Mouse (Mus musculus): ENCODE results near the gene Lzts2. TPM values are rescaled to one million over a fixed set of nuclear protein-coding genes. Genes with fewer than 3 reads are reported as not detected.
A peak's percentile ranks its signal among the peaks of the same experiment; 100 is the strongest.

Gene Lzts2
- 69.8 and 75.0 TPM in 2 replicates for polyA plus RNA-seq (2016; fragmentation: Nextera tagmentation; extraction: Ambion mirVana)

GRCm38 (mm10) chr19:45014335-45014971 lies at the start of gene Lzts2:
Lzts2 (plus strand) TSS chr19:45014414.
- Histone ChIP-seq H3K27ac (replicated peaks) (peak within 1 kb of the TSS; percentile 98), H3K4me1 (peaks cover 62% of the 10 kb centered on the region), H3K36me3 (replicated peaks) (peaks cover 34% of the 10 kb centered on the region), H3K9me3 (no peaks in the 10 kb centered on the region), H3K27me3 (replicated peaks; ENCODE audit: low read depth, poor library complexity, severe bottlenecking) (no peaks in the 10 kb centered on the region), H3K4me3 (peak within 1 kb of the TSS; percentile 87)
- DNase-seq (ENCODE audit: low spot score): peak; percentile 69
- WGBS: 6% methylated on average over 10 of the region's 10 CpGs

GRCm38 (mm10) chr19:44965978-44966377 lies 48.2 kb upstream of the Lzts2 start:
- Histone ChIP-seq H3K4me3 (no peak overlapping the region), H3K36me3 (replicated peaks) (peaks cover 97% of the 10 kb centered on the region), H3K27ac (replicated peaks) (no peak overlapping the region), H3K4me1 (no peaks in the 10 kb centered on the region), H3K9me3 (no peaks in the 10 kb centered on the region), H3K27me3 (replicated peaks; ENCODE audit: low read depth, poor library complexity, severe bottlenecking) (no peaks in the 10 kb centered on the region)
- no peak for DNase-seq (ENCODE audit: low spot score)
- WGBS: 95% methylated on average over 1 of the region's 1 CpGs

- H3K4me3 ChIP-seq: no peak overlapping the region
- no peak for DNase-seq (ENCODE audit: low spot score)
- H3K36me3 ChIP-seq (replicated peaks): peaks cover 97% of the 10 kb centered on the region
- no peaks in the 10 kb centered on the region for H3K4me1 ChIP-seq
- H3K9me3 ChIP-seq: no peaks in the 10 kb centered on the region
- WGBS: 91% methylated on average over 3 of the region's 3 CpGs
- no peak overlapping the region for H3K27ac ChIP-seq (replicated peaks)
- H3K27me3 ChIP-seq (replicated peaks; ENCODE audit: low read depth, poor library complexity, severe bottlenecking): no peaks in the 10 kb centered on the region
These were observed 45.9 kb upstream of the Lzts2 start for GRCm38 (mm10) chr19:44968329-44968728.

GRCm38 (mm10) chr19:44976636-44977035 lies 37.6 kb upstream of the Lzts2 start:
- H3K27ac ChIP-seq (replicated peaks): no peak overlapping the region
- H3K4me1 ChIP-seq: no peaks in the 10 kb centered on the region
- no peak overlapping the region for H3K4me3 ChIP-seq
- no peak for DNase-seq (ENCODE audit: low spot score)
- WGBS: 78% methylated on average over 6 of the region's 6 CpGs
- peaks cover 100% of the 10 kb centered on the region for H3K36me3 ChIP-seq (replicated peaks)
- H3K27me3 ChIP-seq (replicated peaks; ENCODE audit: low read depth, poor library complexity, severe bottlenecking): no peaks in the 10 kb centered on the region
- no peaks in the 10 kb centered on the region for H3K9me3 ChIP-seq

- Histone ChIP-seq H3K36me3 (replicated peaks) (peaks cover 100% of the 10 kb centered on the region), H3K27me3 (replicated peaks; ENCODE audit: low read depth, poor library complexity, severe bottlenecking) (no peaks in the 10 kb centered on the region), H3K9me3 (no peaks in the 10 kb centered on the region), H3K27ac (replicated peaks) (no peak overlapping the region), H3K4me3 (no peak overlapping the region), H3K4me1 (no peaks in the 10 kb centered on the region)
- WGBS: 92% methylated on average over 6 of the region's 6 CpGs
- DNase-seq (ENCODE audit: low spot score): no peak
These were observed 37.1 kb upstream of the Lzts2 start for GRCm38 (mm10) chr19:44977148-44977547.

- Histone ChIP-seq H3K36me3 (replicated peaks) (peaks cover 79% of the 10 kb centered on the region), H3K4me3 (no peak overlapping the region)
- WGBS: 96% methylated on average over 2 of the region's 2 CpGs
These were observed 33.4 kb upstream of the Lzts2 start for GRCm38 (mm10) chr19:44980787-44981186.

GRCm38 (mm10) chr19:44982477-44983115 lies 31.6 kb upstream of the Lzts2 start:
- DNase-seq (ENCODE audit: low spot score): no peak
- H3K4me1 ChIP-seq: 0 out of 2 replicates have a peak, but pooled peaks cover 3% of the 10 kb centered on the region
- H3K4me3 ChIP-seq: no peak overlapping the region
- H3K36me3 ChIP-seq (replicated peaks): peaks cover 61% of the 10 kb centered on the region
- H3K27me3 ChIP-seq (replicated peaks; ENCODE audit: low read depth, poor library complexity, severe bottlenecking): 0 out of 2 replicates have a peak, but pooled peaks cover 7% of the 10 kb centered on the region
- H3K27ac ChIP-seq (replicated peaks): no peak overlapping the region
- 86% methylated on average over 7 of the region's 7 CpGs for WGBS
- no peaks in the 10 kb centered on the region for H3K9me3 ChIP-seq

More at GRCm38 (mm10) chr19:44980787-44981186, 33.4 kb upstream of the Lzts2 start:
- DNase-seq (ENCODE audit: low spot score): no peak
- no peaks in the 10 kb centered on the region for H3K4me1 ChIP-seq
- no peaks in the 10 kb centered on the region for H3K27me3 ChIP-seq (replicated peaks; ENCODE audit: low read depth, poor library complexity, severe bottlenecking)
- H3K27ac ChIP-seq (replicated peaks): no peak overlapping the region
- no peaks in the 10 kb centered on the region for H3K9me3 ChIP-seq

- no peaks in the 10 kb centered on the region for H3K9me3 ChIP-seq
- peaks cover 11% of the 10 kb centered on the region for H3K4me1 ChIP-seq
- H3K27ac ChIP-seq (replicated peaks): no peak overlapping the region
- peaks cover 53% of the 10 kb centered on the region for H3K36me3 ChIP-seq (replicated peaks)
- 93% methylated on average over 6 of the region's 6 CpGs for WGBS
- H3K27me3 ChIP-seq (replicated peaks; ENCODE audit: low read depth, poor library complexity, severe bottlenecking): 0 out of 2 replicates have a peak, but pooled peaks cover 7% of the 10 kb centered on the region
- no peak overlapping the region for H3K4me3 ChIP-seq
- no peak for DNase-seq (ENCODE audit: low spot score)
These were observed 30.8 kb upstream of the Lzts2 start for GRCm38 (mm10) chr19:44983366-44983765.

- DNase-seq (ENCODE audit: low spot score): no peak
- Histone ChIP-seq H3K4me3 (no peak overlapping the region), H3K36me3 (replicated peaks) (peaks cover 42% of the 10 kb centered on the region), H3K4me1 (peaks cover 20% of the 10 kb centered on the region), H3K9me3 (no peaks in the 10 kb centered on the region), H3K27me3 (replicated peaks; ENCODE audit: low read depth, poor library complexity, severe bottlenecking) (0 out of 2 replicates have a peak, but pooled peaks cover 7% of the 10 kb centered on the region), H3K27ac (replicated peaks) (no peak overlapping the region)
- 95% methylated on average over 4 of the region's 4 CpGs for WGBS
These were observed 29.8 kb upstream of the Lzts2 start for GRCm38 (mm10) chr19:44984420-44984819.

- no peak for DNase-seq (ENCODE audit: low spot score)
- H3K27ac ChIP-seq (replicated peaks): no peak overlapping the region
- H3K9me3 ChIP-seq: no peaks in the 10 kb centered on the region
- 0 out of 2 replicates have a peak, but pooled peaks cover 13% of the 10 kb centered on the region for H3K27me3 ChIP-seq (replicated peaks; ENCODE audit: low read depth, poor library complexity, severe bottlenecking)
- no peak overlapping the region for H3K4me3 ChIP-seq
- peaks cover 33% of the 10 kb centered on the region for H3K36me3 ChIP-seq (replicated peaks)
- WGBS: 60% methylated on average over 5 of the region's 5 CpGs
- peaks cover 30% of the 10 kb centered on the region for H3K4me1 ChIP-seq
These were observed 28.8 kb upstream of the Lzts2 start for GRCm38 (mm10) chr19:44985159-44985988.

GRCm38 (mm10) chr19:44987004-44987403 lies 27.2 kb upstream of the Lzts2 start:
- H3K36me3 ChIP-seq (replicated peaks): peaks cover 17% of the 10 kb centered on the region
- H3K27ac ChIP-seq (replicated peaks): no peak overlapping the region
- 72% methylated on average over 6 of the region's 6 CpGs for WGBS
- no peak overlapping the region for H3K4me3 ChIP-seq
- H3K4me1 ChIP-seq: peaks cover 46% of the 10 kb centered on the region
- DNase-seq (ENCODE audit: low spot score): no peak
- no peaks in the 10 kb centered on the region for H3K9me3 ChIP-seq
- 0 out of 2 replicates have a peak, but pooled peaks cover 18% of the 10 kb centered on the region for H3K27me3 ChIP-seq (replicated peaks; ENCODE audit: low read depth, poor library complexity, severe bottlenecking)

- WGBS: 65% methylated on average over 6 of the region's 6 CpGs
- peaks cover 55% of the 10 kb centered on the region for H3K4me1 ChIP-seq
- H3K9me3 ChIP-seq: no peaks in the 10 kb centered on the region
- DNase-seq (ENCODE audit: low spot score): no peak
- 0 out of 2 replicates have a peak, but pooled peaks cover 18% of the 10 kb centered on the region for H3K27me3 ChIP-seq (replicated peaks; ENCODE audit: low read depth, poor library complexity, severe bottlenecking)
- H3K27ac ChIP-seq (replicated peaks): no peak overlapping the region
- no peak overlapping the region for H3K4me3 ChIP-seq
- peaks cover 16% of the 10 kb centered on the region for H3K36me3 ChIP-seq (replicated peaks)
These were observed 26.4 kb upstream of the Lzts2 start for GRCm38 (mm10) chr19:44987851-44988250.

Data from embryonic facial prominence, embryonic 10.5 days (tissue).